Mouse (Mus musculus): ENCODE measurements at regions not wholly inside any gene's neighbourhood (a gene's known extent, or its start where the extent isn't known, plus 50 kb on each side); places are given as distances from the start of the nearest gene placed in this dataset.

DNA sequence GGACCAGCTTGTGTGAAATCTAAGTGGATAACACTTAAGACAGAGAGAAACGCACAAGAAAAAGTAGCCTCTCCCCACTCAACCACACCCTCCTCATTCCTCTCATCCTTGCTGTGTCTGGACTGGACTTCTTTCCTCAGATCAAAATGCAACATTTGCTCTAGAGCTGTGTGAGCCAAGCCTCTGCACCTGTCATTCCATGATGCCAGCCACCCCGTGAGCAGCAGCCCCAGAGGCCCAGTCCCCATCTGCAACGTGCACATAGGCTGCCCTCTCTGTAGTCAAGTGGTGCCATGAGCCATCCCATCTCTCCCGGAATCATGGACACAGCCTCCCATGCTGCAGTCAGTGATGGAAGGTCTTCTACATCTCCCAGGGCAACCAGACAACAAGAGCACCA, 55.1 kb upstream of the Gpc1 start:
- no peak overlapping the region for H3K9ac ChIP-seq
- 81% methylated on average over 4 of the region's 4 CpGs for WGBS
- no peak overlapping the region for H3K4me3 ChIP-seq (ENCODE audit: low read depth, low read length)
- H3K4me1 ChIP-seq (ENCODE audit: insufficient read depth): no peaks in the 10 kb centered on the region
- TF ChIP-seq CTCF (IDR thresholded peaks at IDR 0.05; ENCODE audit: low read depth): no peak
- H3K9me3 ChIP-seq (ENCODE audit: low read depth, low read length): no peaks in the 10 kb centered on the region
- no peaks in the 10 kb centered on the region for H3K27me3 ChIP-seq (ENCODE audit: insufficient read depth, low read length)
- H3K4me2 ChIP-seq: no peak overlapping the region
- no peak for ATAC-seq (ENCODE audit: insufficient read depth)
- DNase-seq: no peak
- no peak overlapping the region for H3K27ac ChIP-seq (ENCODE audit: low read depth)
- H3K36me3 ChIP-seq (ENCODE audit: insufficient read depth): no peaks in the 10 kb centered on the region

- Histone ChIP-seq H3K36me3 (ENCODE audit: insufficient read depth) (no peaks in the 10 kb centered on the region), H3K9ac (no peak overlapping the region), H3K27me3 (ENCODE audit: insufficient read depth, low read length) (no peaks in the 10 kb centered on the region), H3K27ac (ENCODE audit: low read depth) (no peak overlapping the region), H3K9me3 (ENCODE audit: low read depth, low read length) (no peaks in the 10 kb centered on the region), H3K4me3 (ENCODE audit: low read depth, low read length) (no peak overlapping the region), H3K4me2 (no peak overlapping the region), H3K4me1 (ENCODE audit: insufficient read depth) (no peaks in the 10 kb centered on the region)
- DNase-seq: no peak
- ATAC-seq (ENCODE audit: insufficient read depth): no peak
- WGBS: 73% methylated on average over 3 of the region's 3 CpGs
- no peak for TF ChIP-seq CTCF (IDR thresholded peaks at IDR 0.05; ENCODE audit: low read depth)
Measured at GRCm38 (mm10) chr1:92775908-92776307, 55.5 kb upstream of the Gpc1 start.

DNA sequence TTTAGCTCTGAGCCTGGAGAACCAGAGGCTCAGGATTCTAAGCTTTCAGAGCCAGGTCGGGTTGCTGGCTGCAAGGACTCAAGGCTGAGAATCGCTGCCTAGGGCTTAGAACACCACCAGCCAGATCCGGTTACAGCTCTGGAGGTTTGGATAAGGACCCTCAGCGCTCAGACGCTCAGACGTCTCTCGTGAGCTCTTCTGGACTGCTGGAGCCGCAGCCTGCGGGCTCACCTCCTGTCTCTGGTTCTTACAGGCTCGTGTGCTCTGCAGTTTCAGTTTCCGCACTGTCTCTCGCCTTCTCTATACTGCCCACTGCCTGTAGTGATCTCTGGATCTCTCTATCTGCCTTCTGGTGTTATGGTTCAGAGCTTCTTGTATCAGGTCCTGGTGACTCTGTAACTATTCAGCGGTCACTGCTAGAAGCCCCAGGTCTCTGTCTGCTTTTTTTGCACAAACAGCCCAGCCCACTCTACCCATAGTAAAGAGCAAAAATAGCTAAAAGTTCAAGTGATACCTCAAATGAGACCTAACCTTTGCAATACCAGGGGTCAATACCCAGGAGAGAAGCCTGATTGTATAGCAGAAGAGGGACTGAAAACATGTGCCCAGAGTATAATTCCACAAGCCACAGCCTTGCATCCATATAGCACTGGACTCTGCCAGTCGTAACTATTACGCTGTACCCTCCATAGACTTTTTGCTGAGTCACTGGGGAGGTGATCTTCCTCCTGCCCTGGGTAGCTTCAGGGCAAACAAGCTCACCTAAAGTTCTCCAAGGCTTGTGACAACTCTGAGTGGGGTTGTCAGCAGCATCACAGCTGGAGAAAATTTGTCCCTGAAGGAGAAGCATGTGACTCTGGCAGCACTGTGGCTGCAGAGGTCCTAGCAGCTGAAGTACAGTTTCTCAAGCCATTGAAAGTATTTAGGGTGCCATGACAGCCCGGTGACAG, 56.4 kb upstream of the Gpc1 start:
- no peak overlapping the region; the same call in 1 of the 2 replicates for H3K4me3 ChIP-seq (ENCODE audit: low read depth, low read length)
- H3K36me3 ChIP-seq (ENCODE audit: insufficient read depth): no peaks in the 10 kb centered on the region
- peak; percentile 55; the same call in 1 of the 2 replicates for ATAC-seq (ENCODE audit: insufficient read depth)
- H3K9me3 ChIP-seq (ENCODE audit: low read depth, low read length): no peaks in the 10 kb centered on the region
- peak overlapping the region; percentile 9; the same call in 1 of the 2 replicates for H3K9ac ChIP-seq
- peak overlapping the region; percentile 48 for H3K4me2 ChIP-seq
- H3K27ac ChIP-seq (ENCODE audit: low read depth): no peak overlapping the region
- DNase-seq: peak; percentile 76
- H3K4me1 ChIP-seq (ENCODE audit: insufficient read depth): no peaks in the 10 kb centered on the region
- TF ChIP-seq CTCF (IDR thresholded peaks at IDR 0.05; ENCODE audit: low read depth): no peak
- 20% methylated on average over 16 of the region's 16 CpGs for WGBS
- H3K27me3 ChIP-seq (ENCODE audit: insufficient read depth, low read length): no peaks in the 10 kb centered on the region

DNA sequence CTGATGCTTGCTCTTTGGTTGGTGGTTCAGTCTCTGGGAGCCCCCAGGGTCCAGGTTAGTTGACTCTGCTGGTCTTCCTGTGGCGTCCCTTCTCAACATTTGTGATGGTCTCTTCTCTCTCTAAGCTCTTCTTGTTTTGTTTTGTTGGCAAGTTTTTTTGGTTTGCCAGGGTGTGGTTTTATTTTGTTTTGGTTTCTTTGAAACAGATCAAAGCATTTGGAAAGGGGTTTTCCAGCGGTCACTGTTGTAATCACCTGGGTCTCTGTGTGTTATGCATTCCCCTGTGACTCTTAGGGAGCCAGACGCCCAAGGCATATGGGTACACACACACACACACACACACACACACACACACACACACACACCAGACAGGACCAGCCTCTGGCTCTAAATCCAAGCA, 57.4 kb upstream of the Gpc1 start:
- Histone ChIP-seq H3K36me3 (ENCODE audit: insufficient read depth) (no peaks in the 10 kb centered on the region), H3K9me3 (ENCODE audit: low read depth, low read length) (no peaks in the 10 kb centered on the region), H3K27ac (ENCODE audit: low read depth) (no peak overlapping the region), H3K27me3 (ENCODE audit: insufficient read depth, low read length) (no peaks in the 10 kb centered on the region), H3K9ac (no peak overlapping the region), H3K4me3 (ENCODE audit: low read depth, low read length) (no peak overlapping the region), H3K4me1 (ENCODE audit: insufficient read depth) (no peaks in the 10 kb centered on the region; the same call in 1 of the 2 replicates), H3K4me2 (no peak overlapping the region; the same call in 1 of the 2 replicates)
- WGBS: 47% methylated on average over 3 of the region's 3 CpGs
- ATAC-seq (ENCODE audit: insufficient read depth) (no peak), DNase-seq (no peak)
- no peak for TF ChIP-seq CTCF (IDR thresholded peaks at IDR 0.05; ENCODE audit: low read depth)

DNA sequence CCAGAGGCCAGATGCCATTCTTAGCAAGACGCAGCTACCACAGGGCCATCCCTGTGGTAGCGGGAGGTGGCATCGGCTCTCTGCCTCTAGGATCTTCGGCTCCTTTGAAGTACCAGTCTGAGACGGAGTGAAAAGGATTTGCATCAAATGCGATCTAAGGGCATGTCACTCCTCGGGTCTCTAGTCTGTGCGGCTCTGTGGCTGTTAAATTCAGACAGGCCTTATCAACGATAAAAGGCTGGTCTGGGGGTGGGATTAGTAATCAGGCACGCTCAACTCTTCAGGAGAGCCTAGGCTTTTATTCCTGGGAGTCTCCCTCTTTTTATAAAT, 58.7 kb upstream of the Gpc1 start:
- DNase-seq (no peak), ATAC-seq (ENCODE audit: insufficient read depth) (no peak)
- 53% methylated on average over 10 of the region's 10 CpGs for WGBS
- no peak overlapping the region for H3K9ac ChIP-seq
- H3K9me3 ChIP-seq (ENCODE audit: low read depth, low read length): no peaks in the 10 kb centered on the region
- no peaks in the 10 kb centered on the region; the same call in 1 of the 2 replicates for H3K4me1 ChIP-seq (ENCODE audit: insufficient read depth)
- H3K36me3 ChIP-seq (ENCODE audit: insufficient read depth): no peaks in the 10 kb centered on the region
- no peak for TF ChIP-seq CTCF (IDR thresholded peaks at IDR 0.05; ENCODE audit: low read depth)
- no peak overlapping the region for H3K27ac ChIP-seq (ENCODE audit: low read depth)
- no peak overlapping the region for H3K4me3 ChIP-seq (ENCODE audit: low read depth, low read length)
- no peaks in the 10 kb centered on the region for H3K27me3 ChIP-seq (ENCODE audit: insufficient read depth, low read length)
- no peak overlapping the region for H3K4me2 ChIP-seq

GRCm38 (mm10) chr1:92772101-92772783, 59.2 kb upstream of the Gpc1 start:
- H3K9me3 ChIP-seq (ENCODE audit: low read depth, low read length): no peaks in the 10 kb centered on the region
- no peak for DNase-seq
- H3K9ac ChIP-seq: no peak overlapping the region
- H3K27me3 ChIP-seq (ENCODE audit: insufficient read depth, low read length): no peaks in the 10 kb centered on the region
- no peak for ATAC-seq (ENCODE audit: insufficient read depth)
- H3K4me3 ChIP-seq (ENCODE audit: low read depth, low read length): no peak overlapping the region
- no peak overlapping the region for H3K27ac ChIP-seq (ENCODE audit: low read depth)
- TF ChIP-seq CTCF (IDR thresholded peaks at IDR 0.05; ENCODE audit: low read depth): no peak
- no peaks in the 10 kb centered on the region; the same call in 1 of the 2 replicates for H3K4me1 ChIP-seq (ENCODE audit: insufficient read depth)
- no peaks in the 10 kb centered on the region for H3K36me3 ChIP-seq (ENCODE audit: insufficient read depth)
- 62% methylated on average over 9 of the region's 9 CpGs for WGBS
- no peak overlapping the region for H3K4me2 ChIP-seq

- Histone ChIP-seq H3K27me3 (ENCODE audit: insufficient read depth, low read length) (no peaks in the 10 kb centered on the region), H3K36me3 (ENCODE audit: insufficient read depth) (no peaks in the 10 kb centered on the region), H3K9ac (no peak overlapping the region), H3K4me3 (ENCODE audit: low read depth, low read length) (no peak overlapping the region), H3K27ac (ENCODE audit: low read depth) (0 out of 2 replicates have a peak overlapping the region, but pooled peaks have one; percentile 4), H3K4me1 (ENCODE audit: insufficient read depth) (no peaks in the 10 kb centered on the region; the same call in 1 of the 2 replicates), H3K9me3 (ENCODE audit: low read depth, low read length) (no peaks in the 10 kb centered on the region), H3K4me2 (no peak overlapping the region)
- ATAC-seq (ENCODE audit: insufficient read depth) (peak; percentile 50; the same call in 1 of the 2 replicates), DNase-seq (peak; percentile 79)
- WGBS: 37% methylated on average over 7 of the region's 7 CpGs
- no peak for TF ChIP-seq CTCF (IDR thresholded peaks at IDR 0.05; ENCODE audit: low read depth)
Measured at GRCm38 (mm10) chr1:92769696-92770095, 61.7 kb upstream of the Gpc1 start.

Measured in lung, embryonic 14.5 days (tissue).